Mouse (Mus musculus) adrenal gland, adult 18-20 months (tissue): ENCODE measurements around the gene Fam76b. TPM values are rescaled to one million over a fixed set of nuclear protein-coding genes. Genes with fewer than 3 reads are reported as not detected.

ENCODE experiments used
- DNase-seq, 2 experiments: peaks; one replicate each; pipeline ENCODE4 v3.0.0; 2021 to 2022; ENCODE audit warnings: low spot score in 2 of 2
- total RNA-seq, 2 experiments: library from RNA; stranded (reverse); gene quantifications; 1 replicate in 1 of 2; 2 replicates in 1 of 2; pipeline ENCODE4 v1.2.3; 2021

Fam76b gene
- total RNA-seq, 2 experiments from 2014 or later, result 14.9 to 16.8 TPM

DNA sequence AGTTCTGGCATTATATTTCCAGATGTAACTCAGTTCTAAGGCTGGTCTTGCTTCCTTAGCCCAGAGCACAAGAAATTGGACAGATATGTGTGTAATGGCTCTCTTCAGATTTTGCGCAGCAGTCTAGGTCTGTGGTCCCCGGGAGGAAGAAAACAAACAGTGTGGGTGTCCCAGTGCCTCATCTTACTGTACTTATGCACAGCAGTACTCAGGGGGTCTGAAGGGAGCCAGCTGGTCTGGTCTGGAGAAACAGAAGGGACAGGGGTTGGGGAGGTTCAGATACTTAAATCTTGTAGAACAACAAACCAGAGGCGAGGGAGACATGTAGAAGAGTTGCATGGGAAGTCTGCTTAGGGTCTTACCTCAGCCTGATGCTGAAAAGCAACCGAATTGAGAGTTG is 29.3 kb downstream of the Fam76b start:
- no peak for DNase-seq

- DNase-seq, result no peak
Measured at GRCm38 (mm10) chr9:13867646-13868045, 40.1 kb downstream of the Fam76b start.

DNA sequence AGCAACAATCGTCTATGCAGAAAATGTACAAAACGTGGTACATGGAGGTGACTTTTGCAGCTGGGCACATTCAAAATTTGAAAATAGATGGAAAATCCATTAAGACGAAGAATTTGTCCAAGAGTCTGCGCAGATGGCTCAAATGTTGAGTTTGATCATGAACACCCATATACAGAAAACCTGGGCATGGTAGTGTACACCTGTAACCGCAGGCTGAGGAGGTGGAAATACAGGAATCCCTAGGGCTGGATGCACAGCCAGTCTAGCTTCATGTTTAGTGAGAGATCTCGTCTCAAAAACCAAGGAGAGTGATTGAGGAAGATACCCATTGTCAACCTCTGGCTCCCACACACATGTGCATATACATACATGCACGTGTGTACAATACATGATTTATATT is 44.1 kb downstream of the Fam76b start:
- no peak for DNase-seq

- no peak for DNase-seq
Measured at GRCm38 (mm10) chr9:13874359-13874758, 46.8 kb downstream of the Fam76b start.

DNA sequence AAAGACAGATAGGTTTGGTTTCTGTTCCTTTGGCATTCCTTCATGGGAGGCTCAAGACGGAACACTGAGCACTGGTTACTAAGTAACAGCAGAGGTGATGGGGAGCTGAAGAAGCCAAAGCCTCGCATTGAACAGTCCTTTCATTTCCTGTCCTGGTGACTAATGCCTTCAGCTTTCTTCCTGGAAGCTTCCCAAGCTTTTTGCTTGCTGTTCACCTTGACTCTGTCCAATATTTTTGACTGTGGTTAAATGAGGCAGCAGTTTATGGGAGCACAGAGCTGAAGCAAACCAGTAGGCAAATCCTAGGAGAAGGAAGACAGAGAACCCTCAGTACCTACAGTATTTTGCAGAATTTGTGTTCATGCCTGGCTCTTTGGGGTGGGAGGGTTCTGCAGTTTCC is 47.8 kb downstream of the Fam76b start:
- DNase-seq, result no peak

DNA sequence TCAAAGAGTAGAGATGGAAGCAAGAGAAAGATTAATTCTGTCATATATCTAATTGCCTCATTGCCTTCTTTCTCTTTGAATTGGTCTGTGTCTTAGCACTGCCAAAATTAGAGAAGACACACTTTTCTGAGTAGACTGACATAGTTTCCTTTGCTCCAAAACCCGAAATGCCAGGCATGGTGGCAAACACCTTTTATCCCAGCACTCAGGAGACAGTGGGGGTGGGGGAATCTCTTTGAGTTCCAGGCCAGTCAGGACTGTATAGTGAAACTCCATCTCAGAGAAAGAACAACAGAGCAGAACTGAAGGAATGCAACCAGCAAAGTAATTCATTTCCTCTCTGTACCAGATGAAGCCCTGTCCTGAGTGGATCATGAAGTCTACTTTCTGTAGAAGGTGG is 53.2 kb downstream of the Fam76b start:
- no peak for DNase-seq

DNA sequence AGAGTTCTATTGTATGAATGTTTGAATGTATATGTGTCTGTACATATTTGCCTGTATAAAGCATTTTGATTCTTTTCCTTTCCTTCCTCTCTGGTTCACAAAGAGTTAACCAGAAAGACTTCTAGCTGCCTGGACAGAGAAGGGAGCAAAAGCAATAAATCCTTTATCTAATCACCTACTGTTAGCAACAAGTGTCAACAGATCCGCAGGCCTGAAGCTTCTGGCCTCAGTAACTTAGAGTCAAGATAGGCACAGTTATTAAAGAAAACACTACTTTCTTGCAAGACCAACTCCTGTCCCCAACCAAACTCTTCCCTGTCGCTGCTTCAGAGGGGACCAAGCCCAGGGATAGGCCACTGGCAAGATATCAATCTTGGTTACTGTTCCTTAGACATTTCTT is 55.0 kb downstream of the Fam76b start:
- DNase-seq, result no peak

DNA sequence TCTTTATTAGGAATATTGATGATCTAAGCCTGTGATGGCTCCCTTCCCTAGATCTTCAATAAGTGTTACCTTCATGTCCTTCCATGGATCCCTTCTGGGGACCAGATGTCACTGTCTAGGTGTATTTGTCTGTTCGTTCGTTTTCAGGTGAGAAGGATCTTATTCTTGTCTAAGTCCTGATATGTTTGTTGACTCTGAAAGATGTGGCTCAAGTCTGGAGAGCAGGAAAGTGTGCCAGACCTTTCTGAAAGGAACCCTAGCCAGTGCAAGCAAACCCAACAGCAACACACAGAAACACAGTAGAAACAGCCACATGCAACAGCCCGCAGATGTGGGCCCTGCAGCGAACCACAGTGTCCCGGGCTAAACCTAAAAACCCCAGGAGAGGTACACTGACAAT is 61.5 kb downstream of the Fam76b start:
- DNase-seq, result no peak

GRCm38 (mm10) chr9:13889657-13890056 is 62.1 kb downstream of the Fam76b start:
- peak; percentile 69 to 76 for DNase-seq

DNA sequence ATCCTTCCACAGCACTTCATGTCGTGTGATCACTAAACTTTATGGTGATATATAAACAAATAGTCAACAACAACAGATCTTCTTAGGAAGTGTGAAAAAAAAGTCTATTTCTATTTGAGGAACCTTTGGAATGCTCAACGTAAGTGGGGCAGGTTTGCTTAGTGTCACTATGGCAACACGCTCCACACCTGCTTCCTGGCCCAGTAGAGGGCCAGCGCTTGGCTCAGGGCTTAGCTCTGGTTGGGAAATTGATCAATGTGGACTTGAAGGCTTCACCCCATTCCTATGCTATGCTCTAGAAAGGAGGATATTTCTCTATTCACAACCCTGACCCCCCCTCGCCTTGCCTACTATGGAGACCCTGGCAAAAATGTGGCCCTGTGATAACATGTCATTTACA is 62.7 kb downstream of the Fam76b start:
- DNase-seq, result no peak

GRCm38 (mm10) chr9:13891888-13892287 is 64.4 kb downstream of the Fam76b start:
- no peak for DNase-seq

DNA sequence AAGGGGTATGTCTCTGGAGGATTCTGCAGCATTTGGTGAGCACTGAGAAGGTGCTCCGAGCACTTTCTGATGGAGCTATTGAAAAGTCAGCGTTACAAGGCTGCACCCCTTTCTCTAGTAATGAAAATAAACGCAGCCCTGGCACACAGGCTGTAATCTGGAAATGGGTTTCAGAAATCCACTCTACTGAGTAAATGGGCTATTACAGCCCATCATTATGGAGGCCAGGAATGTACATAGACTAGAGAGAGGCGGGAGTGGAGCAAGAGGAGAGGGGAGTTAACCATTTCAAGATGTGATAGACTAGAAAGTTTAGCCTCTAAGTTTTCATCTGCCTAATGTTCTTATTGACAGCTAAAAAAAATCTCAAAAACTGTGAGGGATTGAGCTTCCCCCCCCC is 65.5 kb downstream of the Fam76b start:
- DNase-seq, result no peak

- DNase-seq, result no peak
Measured at GRCm38 (mm10) chr9:13894491-13894890, 67.0 kb downstream of the Fam76b start.

GRCm38 (mm10) chr9:13894936-13895335 is 67.4 kb downstream of the Fam76b start:
- no peak for DNase-seq

GRCm38 (mm10) chr9:13896055-13896454 is 68.5 kb downstream of the Fam76b start:
- DNase-seq, result no peak

DNA sequence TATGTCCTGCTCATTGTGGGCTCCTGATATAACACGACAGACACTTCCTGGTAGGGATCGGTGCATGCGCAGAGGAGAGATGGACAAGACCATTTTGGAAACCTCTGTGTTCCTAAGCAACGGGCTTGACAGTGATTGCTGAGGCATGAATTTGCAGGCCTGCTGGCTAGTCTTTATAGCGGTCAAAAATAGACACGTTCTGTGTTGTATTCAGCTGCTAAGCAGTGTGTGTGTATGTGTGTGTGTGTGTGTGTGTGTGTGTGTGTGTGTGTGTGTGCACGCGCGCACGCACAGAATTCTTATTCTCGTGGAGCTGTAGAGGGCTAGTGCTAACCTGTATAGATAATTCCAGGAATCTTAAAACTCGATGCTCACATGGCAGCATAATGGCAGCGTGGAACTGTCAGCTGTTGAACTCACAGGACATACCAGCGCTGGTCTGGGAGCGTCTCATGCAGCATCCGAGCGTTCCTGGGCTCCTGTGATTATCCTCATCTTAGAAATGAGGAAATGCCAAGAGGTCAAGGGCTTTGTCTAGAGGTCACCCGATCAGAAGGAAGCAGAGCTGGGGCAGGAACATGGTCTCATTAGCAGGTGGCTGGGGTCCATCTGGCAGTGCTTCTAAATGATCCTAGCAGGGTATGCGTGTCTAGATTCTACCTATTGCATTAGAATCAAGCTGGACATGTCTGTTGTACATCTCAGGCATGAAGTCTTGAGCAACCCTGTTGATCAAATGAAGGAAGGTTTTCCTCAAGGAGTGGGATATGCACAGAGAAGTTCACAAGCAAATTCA is 71.2 kb downstream of the Fam76b start:
- DNase-seq, result no peak

DNA sequence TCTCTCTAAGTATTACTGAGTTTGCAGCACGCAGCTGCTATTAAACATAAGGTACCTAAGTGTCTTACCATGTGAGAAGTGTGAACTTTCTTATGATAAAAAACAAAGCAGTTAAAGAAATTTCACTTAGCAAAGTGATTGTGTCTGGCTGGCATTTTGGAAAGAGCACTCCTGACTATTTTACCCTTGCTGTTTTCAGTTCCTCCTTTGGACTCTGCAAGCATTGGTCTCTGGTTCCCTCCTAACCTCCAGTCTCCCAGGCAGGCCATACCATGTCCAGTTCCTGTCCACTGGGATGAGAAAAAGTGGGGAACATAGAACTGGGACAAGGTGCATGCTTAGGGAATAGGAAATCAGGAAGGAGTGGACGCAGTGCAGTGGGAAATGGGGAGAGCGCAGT is 74.5 kb downstream of the Fam76b start:
- DNase-seq, result no peak

GRCm38 (mm10) chr9:13904091-13904779 is 76.7 kb downstream of the Fam76b start:
- no peak for DNase-seq

Other genes starting within 250 kb of the Fam76b start
- gene Mtmr2, start 79.3 kb upstream of the Fam76b start, total RNA-seq, result 10 to 100 TPM; 48.8 to 55.9 TPM
- gene Cep57, start 609 bp upstream of the Fam76b start, total RNA-seq, result 10 to 100 TPM; 14.4 to 14.6 TPM